Mouse (Mus musculus): ENCODE measurements at regions not wholly inside any gene's neighbourhood (a gene's known extent, or its start where the extent isn't known, plus 50 kb on each side); places are given as distances from the start of the nearest gene placed in this dataset.

DNA sequence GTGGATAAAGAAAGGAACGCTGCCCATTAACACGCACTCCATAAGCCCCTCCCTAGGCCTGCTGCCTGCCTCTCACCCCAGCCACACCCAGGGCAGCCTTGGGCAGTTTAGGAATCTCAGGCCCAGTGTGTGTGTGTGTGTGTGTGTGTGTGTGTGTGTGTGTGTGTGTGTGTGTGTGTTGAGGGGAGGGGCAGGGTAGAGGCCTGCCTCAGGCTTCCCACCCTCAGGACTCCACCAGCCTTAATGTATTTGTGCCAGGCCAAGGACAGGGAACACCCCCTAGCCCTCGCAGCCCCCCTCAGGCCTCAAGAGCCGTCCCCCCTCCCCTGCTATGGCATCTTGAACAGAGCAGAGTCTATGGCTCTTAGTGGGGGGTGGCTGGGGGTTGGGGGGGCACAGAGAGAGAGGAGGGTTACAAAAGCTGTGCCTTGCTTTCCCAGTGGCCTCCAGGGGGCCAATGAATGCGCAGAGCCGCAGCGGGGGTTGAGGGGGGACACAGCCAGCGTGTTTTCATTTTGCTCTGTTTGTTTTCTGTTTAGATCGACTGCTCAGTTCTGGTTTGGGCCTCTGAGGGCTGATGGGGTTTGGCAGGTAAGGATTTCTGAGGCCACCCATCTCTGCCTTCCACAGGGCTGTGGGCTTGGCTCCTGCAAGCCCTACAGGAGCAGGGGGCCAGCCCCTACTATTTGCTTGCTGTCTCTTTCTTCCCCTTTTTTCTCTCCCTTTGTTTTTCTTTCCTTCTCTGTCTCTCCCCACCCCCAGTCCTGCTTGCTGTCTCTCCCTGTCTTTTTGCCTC lies 131.8 kb downstream of the Pja1 start:
- Histone ChIP-seq H3K4me1 (no peaks in the 10 kb centered on the region), H3K27ac (no peak overlapping the region), H3K36me3 (no peaks in the 10 kb centered on the region), H3K9me3 (no peaks in the 10 kb centered on the region), H3K27me3 (replicated peaks) (no peaks in the 10 kb centered on the region), H3K4me3 (replicated peaks) (no peak overlapping the region), H3K9ac (no peak overlapping the region), H3K4me2 (no peak overlapping the region)
- ATAC-seq (ENCODE audit: insufficient read depth, low FRiP score, low read depth): 0 out of 2 replicates have a peak, but pooled peaks have one; percentile 58
- WGBS: 32% methylated on average over 9 of the region's 9 CpGs

DNA sequence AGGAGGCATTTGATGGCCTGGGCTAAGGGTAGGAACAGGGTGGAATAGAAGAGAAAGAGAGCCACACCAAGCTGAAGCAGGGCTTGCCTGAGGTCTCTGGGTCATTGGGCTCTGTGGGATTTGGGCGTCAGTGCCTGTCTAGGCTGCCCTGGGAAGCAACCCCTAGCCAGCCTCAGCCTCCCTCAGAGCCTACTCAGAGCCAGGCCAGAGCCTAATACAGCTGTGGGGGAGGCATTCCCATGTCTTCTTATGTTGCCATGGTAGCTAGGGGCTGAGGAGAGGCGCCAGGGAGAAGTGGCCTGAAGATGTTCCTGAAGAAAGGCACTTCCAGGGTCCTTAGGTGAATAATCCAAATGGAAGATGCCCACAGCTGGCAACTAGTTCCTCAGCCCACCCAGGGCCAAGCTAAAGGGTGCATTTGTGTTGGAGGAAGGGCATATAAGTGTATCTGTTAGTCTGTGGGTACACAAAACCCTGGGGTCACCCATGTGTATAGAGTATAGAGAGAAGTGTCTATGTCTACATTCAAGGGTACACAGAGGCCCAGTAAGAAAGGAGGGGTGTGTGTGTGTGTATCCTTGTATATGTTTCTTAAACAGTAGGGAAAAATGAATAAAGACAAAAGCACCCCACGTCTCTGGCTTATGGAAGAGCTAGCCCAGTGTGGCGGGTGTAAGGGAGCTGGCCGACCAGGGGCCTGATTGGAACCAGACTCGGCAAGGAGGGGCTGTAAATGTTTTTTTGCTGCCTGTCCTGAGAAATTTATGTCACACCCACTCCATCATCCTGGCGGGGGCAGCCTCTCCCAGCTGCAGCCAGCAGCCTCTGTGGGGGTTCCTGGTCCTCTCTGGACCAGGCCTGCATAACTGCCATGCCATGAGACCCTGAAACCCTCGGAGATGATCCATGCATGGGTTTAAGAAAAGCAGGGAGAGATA lies 134.2 kb downstream of the Pja1 start:
- WGBS: 50% methylated on average over 8 of the region's 8 CpGs
- no peaks in the 10 kb centered on the region for H3K4me1 ChIP-seq
- no peak overlapping the region for H3K4me2 ChIP-seq
- H3K9ac ChIP-seq: no peak overlapping the region
- no peaks in the 10 kb centered on the region for H3K36me3 ChIP-seq
- no peak overlapping the region for H3K27ac ChIP-seq
- H3K27me3 ChIP-seq (replicated peaks): no peaks in the 10 kb centered on the region; the same call in 1 of the 2 replicates
- no peaks in the 10 kb centered on the region for H3K9me3 ChIP-seq
- H3K4me3 ChIP-seq (replicated peaks): no peak overlapping the region
- ATAC-seq (ENCODE audit: insufficient read depth, low FRiP score, low read depth): no peak

DNA sequence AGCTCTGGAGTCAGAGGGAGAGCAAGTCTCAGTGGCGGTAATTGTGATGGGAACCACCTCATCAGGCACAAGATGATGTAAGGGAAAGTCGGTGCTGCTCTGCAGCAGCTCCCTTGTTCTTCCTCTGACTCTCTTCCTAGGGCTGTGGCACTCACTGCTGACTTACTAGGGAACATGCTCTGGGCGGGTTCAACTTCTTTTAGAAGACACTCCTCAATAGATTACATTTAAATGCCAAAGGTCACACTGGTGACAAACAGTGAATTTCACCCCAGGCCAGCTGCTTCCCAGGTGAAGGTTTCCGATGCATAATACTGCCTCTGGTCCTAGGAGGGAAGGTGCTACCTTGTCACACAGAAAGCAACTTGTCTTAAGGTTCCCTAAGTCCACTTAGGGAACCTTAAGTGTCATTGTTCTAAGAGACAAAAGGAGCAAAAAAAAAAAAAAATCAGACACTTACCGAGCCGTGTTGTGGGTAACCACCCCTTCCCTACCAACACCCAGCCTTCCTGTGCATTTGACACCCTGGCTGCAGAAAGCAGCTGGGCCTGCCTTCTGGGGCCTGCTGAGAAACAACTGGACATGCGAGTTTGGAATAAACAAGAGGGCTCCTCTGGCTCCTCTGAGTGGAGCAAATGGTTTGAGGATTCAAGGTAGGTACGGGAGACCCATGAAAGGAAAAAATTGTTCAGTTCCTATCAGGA lies 135.0 kb downstream of the Pja1 start:
- no peak for ATAC-seq (ENCODE audit: insufficient read depth, low FRiP score, low read depth)
- Histone ChIP-seq H3K4me1 (no peaks in the 10 kb centered on the region), H3K9ac (no peak overlapping the region), H3K36me3 (no peaks in the 10 kb centered on the region), H3K9me3 (no peaks in the 10 kb centered on the region), H3K27me3 (replicated peaks) (no peaks in the 10 kb centered on the region; the same call in 1 of the 2 replicates), H3K4me3 (replicated peaks) (no peak overlapping the region), H3K27ac (no peak overlapping the region), H3K4me2 (no peak overlapping the region)
- 52% methylated on average over 8 of the region's 8 CpGs for WGBS

DNA sequence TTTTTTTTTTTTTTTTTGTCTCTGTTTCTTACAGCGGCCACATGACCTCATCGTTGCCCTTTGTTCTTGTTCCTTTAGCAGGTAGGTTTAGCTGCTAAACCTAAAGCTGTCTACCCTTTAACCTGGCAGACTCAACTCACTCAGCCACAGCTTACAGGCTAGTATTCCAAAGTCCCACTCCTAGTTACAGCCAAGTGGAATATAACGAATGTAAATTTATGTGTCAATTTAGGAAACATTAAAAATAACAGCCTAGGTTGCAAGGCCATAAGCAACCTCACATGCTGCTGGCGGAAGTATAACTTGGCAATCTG lies 138.7 kb downstream of the Pja1 start:
- 67% methylated on average over 4 of the region's 4 CpGs for WGBS
- H3K9ac ChIP-seq: no peak overlapping the region

DNA sequence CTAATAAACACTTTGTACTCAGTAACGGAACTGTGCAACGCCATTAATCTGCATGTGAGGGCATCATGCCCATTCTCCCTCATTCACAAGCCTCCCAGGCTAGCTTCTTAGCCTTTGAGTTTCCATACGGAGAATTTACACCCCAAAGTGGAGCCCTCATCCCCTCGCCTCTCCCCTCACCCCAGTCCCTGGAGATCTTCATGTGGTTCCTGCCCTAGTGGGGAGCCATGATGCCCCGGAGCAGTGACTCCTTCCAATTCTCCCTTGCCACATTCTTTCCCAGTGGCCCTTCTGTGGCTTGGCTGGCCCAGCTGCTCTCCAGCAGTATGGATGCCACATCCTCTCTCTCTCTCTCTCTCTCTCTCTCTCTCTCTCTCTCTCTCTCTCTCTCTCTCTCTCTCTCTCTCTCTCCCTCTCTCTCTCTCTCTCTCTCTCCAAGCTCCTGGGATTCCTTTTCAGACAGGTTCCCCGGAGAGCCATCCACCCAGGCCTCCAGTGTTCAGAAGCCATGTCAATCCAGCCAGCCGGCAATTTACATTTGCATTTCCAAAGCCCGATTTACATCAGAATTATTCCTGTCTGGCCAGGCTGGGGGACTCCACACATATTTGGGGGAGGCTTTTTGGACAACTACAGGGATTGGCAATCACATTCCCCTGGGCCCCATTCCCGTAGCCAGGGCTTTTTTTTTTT lies 139.2 kb downstream of the Pja1 start:
- H3K27ac ChIP-seq: no peak overlapping the region
- H3K36me3 ChIP-seq: no peaks in the 10 kb centered on the region
- no peaks in the 10 kb centered on the region; the same call in 1 of the 2 replicates for H3K27me3 ChIP-seq (replicated peaks)
- H3K4me3 ChIP-seq (replicated peaks): no peak overlapping the region
- no peaks in the 10 kb centered on the region for H3K9me3 ChIP-seq
- no peak overlapping the region for H3K9ac ChIP-seq
- 67% methylated on average over 9 of the region's 9 CpGs for WGBS
- H3K4me2 ChIP-seq: no peak overlapping the region
- ATAC-seq (ENCODE audit: insufficient read depth, low FRiP score, low read depth): no peak
- no peaks in the 10 kb centered on the region for H3K4me1 ChIP-seq

More for the DNA sequence above, 138.7 kb downstream of the Pja1 start:
- Histone ChIP-seq H3K27me3 (replicated peaks) (no peaks in the 10 kb centered on the region; the same call in 1 of the 2 replicates), H3K27ac (no peak overlapping the region), H3K9me3 (no peaks in the 10 kb centered on the region), H3K4me2 (no peak overlapping the region), H3K4me3 (replicated peaks) (no peak overlapping the region), H3K36me3 (no peaks in the 10 kb centered on the region), H3K4me1 (no peaks in the 10 kb centered on the region)
- ATAC-seq (ENCODE audit: insufficient read depth, low FRiP score, low read depth): no peak

DNA sequence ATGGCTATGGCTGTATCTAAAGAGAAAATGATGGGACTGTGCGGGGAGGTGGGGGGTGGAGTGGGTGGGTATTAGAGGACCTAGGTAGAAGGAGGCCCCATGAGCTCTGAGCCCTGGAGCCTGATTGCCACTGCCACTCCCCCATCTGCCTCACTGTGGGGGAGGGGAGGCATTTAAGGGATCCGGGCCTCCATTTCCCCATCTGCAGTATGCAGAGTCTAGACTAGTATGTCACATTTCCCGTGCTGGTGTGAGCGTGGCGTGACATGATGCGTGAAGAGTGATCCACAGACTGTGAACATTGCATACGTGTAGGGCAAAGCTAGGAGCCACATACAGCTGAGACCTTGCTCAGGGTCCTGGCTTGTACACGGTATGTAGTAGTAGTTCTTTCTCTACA lies 140.7 kb downstream of the Pja1 start:
- 89% methylated on average over 8 of the region's 8 CpGs for WGBS
- Histone ChIP-seq H3K4me2 (no peak overlapping the region), H3K4me1 (0 out of 2 replicates have a peak, but pooled peaks cover 2% of the 10 kb centered on the region), H3K36me3 (no peaks in the 10 kb centered on the region), H3K27me3 (replicated peaks) (peaks cover 3% of the 10 kb centered on the region; the same call in 1 of the 2 replicates), H3K4me3 (replicated peaks) (no peak overlapping the region), H3K9me3 (no peaks in the 10 kb centered on the region), H3K9ac (no peak overlapping the region), H3K27ac (no peak overlapping the region)
- ATAC-seq (ENCODE audit: insufficient read depth, low FRiP score, low read depth): no peak

DNA sequence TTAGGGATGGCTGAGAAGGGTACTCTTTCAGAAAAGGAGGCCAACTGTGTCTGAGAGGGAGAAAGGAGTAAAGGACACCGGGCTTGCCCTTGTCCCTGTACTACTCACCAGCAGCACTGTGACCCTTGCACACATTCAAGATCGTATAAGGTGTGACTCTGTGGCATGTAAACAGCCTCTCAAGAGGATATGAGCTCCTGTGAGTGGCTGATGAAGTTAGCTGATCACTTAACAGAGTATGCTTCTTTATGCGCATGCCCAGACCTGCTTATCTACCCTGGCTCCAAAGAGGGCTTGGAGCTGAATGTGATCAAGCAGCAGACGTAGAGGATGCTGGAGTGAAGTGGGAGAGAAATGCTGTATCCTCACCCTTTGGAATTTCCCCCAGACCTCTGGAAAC lies 142.5 kb downstream of the Pja1 start:
- no peaks in the 10 kb centered on the region for H3K36me3 ChIP-seq
- no peaks in the 10 kb centered on the region for H3K9me3 ChIP-seq
- H3K27me3 ChIP-seq (replicated peaks): peaks cover 3% of the 10 kb centered on the region; the same call in 1 of the 2 replicates
- H3K9ac ChIP-seq: no peak overlapping the region
- WGBS: 55% methylated on average over 4 of the region's 4 CpGs
- ATAC-seq (ENCODE audit: insufficient read depth, low FRiP score, low read depth): no peak
- no peak overlapping the region for H3K27ac ChIP-seq
- H3K4me3 ChIP-seq (replicated peaks): no peak overlapping the region
- H3K4me1 ChIP-seq: 0 out of 2 replicates have a peak, but pooled peaks cover 2% of the 10 kb centered on the region
- no peak overlapping the region for H3K4me2 ChIP-seq

DNA sequence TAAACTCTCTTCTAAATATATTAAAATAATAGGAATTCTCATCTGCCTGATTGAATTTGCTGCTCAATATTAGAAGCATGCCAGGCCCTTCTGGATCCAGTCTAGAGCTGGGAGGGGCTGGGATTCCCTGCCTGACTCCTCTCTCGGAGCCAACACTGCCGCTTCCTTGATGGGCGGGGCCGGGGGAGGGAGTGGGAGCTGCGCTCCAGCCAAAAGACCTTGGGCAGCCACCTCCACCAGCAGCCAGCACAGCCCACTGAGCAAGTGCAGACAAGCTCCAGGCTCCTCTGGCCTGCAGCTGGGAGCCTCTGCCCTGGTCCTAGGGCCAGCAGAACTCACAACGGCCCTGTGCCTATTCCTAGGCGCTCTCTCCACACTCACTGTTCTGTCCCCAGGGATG lies 144.9 kb downstream of the Pja1 start:
- WGBS: 30% methylated on average over 7 of the region's 7 CpGs

DNA sequence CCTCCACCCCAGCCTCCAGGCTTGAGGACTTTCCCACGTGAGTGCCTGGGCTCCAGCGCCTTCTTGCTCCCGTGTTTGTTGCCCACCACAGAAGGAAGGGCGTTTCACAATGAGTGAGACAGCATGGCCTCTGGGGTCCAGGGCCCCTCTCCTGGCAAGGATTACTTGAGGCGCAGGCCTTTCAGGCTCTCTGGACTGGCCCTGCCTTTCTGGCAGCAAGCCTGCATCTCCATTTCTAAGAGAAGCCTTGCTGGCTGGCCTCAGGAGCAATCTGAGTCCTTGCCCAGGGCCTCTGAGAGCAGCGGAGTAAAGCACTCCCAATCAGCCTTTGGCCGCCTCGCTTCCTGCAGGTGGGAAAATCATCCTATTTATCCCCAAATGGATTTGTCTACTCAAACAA lies 145.6 kb downstream of the Pja1 start:
- no peak overlapping the region for H3K4me2 ChIP-seq
- H3K27ac ChIP-seq: peak overlapping the region; percentile 75
- WGBS: 47% methylated on average over 8 of the region's 8 CpGs
- H3K27me3 ChIP-seq (replicated peaks): 0 out of 2 replicates have a peak, but pooled peaks cover 3% of the 10 kb centered on the region
- no peak overlapping the region for H3K9ac ChIP-seq
- H3K4me1 ChIP-seq: 0 out of 2 replicates have a peak, but pooled peaks cover 2% of the 10 kb centered on the region
- no peaks in the 10 kb centered on the region for H3K9me3 ChIP-seq
- no peaks in the 10 kb centered on the region for H3K36me3 ChIP-seq
- H3K4me3 ChIP-seq (replicated peaks): no peak overlapping the region
- no peak for ATAC-seq (ENCODE audit: insufficient read depth, low FRiP score, low read depth)

More for the DNA sequence above, 144.9 kb downstream of the Pja1 start:
- H3K4me2 ChIP-seq: no peak overlapping the region
- H3K27me3 ChIP-seq (replicated peaks): 0 out of 2 replicates have a peak, but pooled peaks cover 3% of the 10 kb centered on the region
- 0 out of 2 replicates have a peak, but pooled peaks cover 2% of the 10 kb centered on the region for H3K4me1 ChIP-seq
- no peak overlapping the region for H3K4me3 ChIP-seq (replicated peaks)
- no peak overlapping the region for H3K9ac ChIP-seq
- ATAC-seq (ENCODE audit: insufficient read depth, low FRiP score, low read depth): peak; percentile 66
- H3K9me3 ChIP-seq: no peaks in the 10 kb centered on the region
- peak overlapping the region; percentile 73; the same call in 1 of the 2 replicates for H3K27ac ChIP-seq
- no peaks in the 10 kb centered on the region for H3K36me3 ChIP-seq

DNA sequence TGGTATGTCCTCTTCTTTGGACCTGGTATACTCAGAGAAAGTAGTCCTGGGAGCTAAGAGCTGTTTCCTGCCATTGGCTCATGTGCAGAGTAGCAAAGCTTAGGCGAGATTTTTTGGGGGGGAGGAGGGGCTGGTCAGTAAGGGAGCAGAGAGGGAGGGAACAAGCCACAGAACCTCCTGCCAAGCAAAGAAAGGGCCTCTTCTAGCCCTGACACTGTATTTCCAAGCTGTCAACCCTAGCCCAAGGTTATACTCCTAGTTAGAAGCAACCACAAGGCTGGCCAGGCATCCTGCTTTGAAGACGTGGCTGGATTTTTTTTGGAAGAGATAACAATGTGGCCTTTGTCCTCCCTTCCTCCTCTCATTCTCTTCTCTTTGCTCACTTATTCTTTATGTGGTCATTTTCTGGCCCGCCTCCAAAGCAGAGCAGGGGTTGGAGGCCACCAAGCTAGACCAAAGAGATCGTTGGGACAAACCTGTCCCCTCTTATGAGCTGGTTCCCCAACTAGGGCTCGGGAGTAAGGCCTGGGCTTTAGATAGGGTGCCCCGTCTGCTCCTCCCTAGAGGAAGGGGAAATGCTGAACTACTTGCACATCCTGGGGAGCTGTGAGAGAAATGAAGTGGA lies 146.4 kb downstream of the Pja1 start:
- 0 out of 2 replicates have a peak, but pooled peaks cover 2% of the 10 kb centered on the region for H3K4me1 ChIP-seq
- ATAC-seq (ENCODE audit: insufficient read depth, low FRiP score, low read depth): no peak
- H3K27me3 ChIP-seq (replicated peaks): 0 out of 2 replicates have a peak, but pooled peaks cover 3% of the 10 kb centered on the region
- no peak overlapping the region for H3K4me2 ChIP-seq
- H3K36me3 ChIP-seq: no peaks in the 10 kb centered on the region
- 69% methylated on average over 6 of the region's 6 CpGs for WGBS
- H3K4me3 ChIP-seq (replicated peaks): no peak overlapping the region
- H3K9ac ChIP-seq: no peak overlapping the region
- H3K9me3 ChIP-seq: no peaks in the 10 kb centered on the region
- H3K27ac ChIP-seq: peak overlapping the region; percentile 75

DNA sequence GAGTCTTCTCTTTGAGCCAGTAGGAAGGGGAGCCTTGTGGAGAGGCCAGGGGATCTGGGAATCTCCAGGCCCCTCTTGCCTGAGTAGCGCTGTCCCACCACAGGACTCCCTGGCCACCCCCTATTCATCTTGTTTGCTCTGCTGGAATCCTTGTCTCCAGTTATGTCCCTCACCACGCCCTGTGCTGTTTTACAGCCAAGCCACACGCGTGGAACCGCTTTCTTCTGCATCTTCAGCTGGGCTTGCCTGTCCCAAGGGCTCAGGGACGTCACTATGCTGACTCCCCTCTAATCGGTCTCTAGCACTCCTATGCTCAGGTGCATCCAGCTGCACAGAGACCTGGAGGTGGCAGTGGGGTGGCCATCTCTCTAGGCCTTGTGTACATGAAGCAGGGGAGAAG lies 151.3 kb downstream of the Pja1 start:
- H3K27me3 ChIP-seq (replicated peaks): 0 out of 2 replicates have a peak, but pooled peaks cover 3% of the 10 kb centered on the region
- no peaks in the 10 kb centered on the region for H3K9me3 ChIP-seq
- ATAC-seq (ENCODE audit: insufficient read depth, low FRiP score, low read depth): no peak
- no peak overlapping the region for H3K4me2 ChIP-seq
- 75% methylated on average over 7 of the region's 7 CpGs for WGBS
- H3K4me3 ChIP-seq (replicated peaks): no peak overlapping the region
- H3K36me3 ChIP-seq: no peaks in the 10 kb centered on the region
- H3K27ac ChIP-seq: no peak overlapping the region
- no peaks in the 10 kb centered on the region; the same call in 1 of the 2 replicates for H3K4me1 ChIP-seq
- no peak overlapping the region for H3K9ac ChIP-seq

Data from stomach, embryonic 15.5 days (tissue).